Mouse (Mus musculus) layer of hippocampus, adult 9-10 months (tissue): ENCODE measurements around the gene Kdm3a.

Experiments used
- DNase-seq: peaks from one replicate; pipeline ENCODE4 v3.0.0; 2022; ENCODE audit warnings: low spot score

The Kdm3a gene

DNA sequence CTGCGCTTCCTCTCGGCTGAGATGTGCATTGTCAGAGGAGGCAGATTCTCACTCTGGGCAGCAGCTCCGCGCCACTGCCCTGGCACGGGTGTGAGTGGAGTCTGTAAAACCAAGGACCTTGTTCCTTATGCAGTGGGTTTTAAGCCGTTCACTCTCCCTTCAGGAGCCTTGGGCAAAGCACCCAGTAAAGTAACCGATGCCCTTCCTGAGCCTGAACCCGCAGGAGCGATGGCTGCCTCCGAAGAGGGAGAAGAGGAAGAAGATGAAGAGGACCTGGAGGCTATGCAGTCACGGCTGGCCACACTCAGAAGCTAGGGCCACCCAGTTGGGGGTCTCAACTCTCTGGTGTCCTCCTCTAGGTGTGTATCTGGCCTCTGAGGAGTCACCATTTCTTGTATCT lies 53.3 kb downstream of the Kdm3a start:
- no peak for DNase-seq

DNA sequence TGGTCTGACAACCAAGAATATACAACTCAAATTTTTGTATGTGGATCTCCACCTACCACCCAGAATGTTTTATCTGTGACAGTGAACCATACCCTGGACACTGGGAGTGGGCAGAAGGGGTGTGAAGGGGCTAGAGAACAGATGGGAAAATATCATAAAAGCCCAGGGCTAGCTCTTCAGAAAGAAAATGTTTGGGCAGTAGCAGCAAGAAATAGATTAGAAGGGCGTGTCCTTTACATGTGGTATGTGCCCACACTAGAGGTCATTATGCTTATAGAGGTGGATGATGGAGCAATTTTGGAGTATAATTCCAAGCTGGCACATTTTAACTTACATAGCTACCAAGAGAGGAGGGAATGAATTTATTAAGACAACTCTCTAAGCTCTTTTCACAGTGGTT lies 57.4 kb downstream of the Kdm3a start:
- no peak for DNase-seq

DNA sequence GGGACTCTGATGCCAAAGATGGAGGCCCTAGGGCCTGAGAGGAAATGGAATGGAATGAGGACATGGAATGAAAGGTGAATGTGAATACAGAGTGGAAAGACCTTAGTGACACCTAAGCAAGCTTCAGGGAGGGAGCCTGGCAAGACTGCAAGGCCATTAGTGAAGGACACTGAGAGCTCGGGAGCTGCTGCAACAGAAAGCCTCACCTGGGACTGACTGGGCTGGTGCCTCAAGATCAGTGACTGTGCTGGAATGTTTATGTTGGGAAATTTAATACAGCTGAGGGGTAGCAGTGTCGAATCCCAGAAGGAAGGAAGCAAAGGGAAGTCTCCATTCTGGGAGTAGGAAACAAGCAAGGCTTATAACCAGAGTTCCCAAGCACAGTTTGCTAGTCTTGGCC lies 63.8 kb downstream of the Kdm3a start:
- DNase-seq, result no peak

GRCm38 (mm10) chr6:71568616-71569015 lies 64.2 kb downstream of the Kdm3a start:
- DNase-seq, result no peak

- no peak for DNase-seq
These were observed 76.0 kb downstream of the Kdm3a start for GRCm38 (mm10) chr6:71556826-71557225.

DNA sequence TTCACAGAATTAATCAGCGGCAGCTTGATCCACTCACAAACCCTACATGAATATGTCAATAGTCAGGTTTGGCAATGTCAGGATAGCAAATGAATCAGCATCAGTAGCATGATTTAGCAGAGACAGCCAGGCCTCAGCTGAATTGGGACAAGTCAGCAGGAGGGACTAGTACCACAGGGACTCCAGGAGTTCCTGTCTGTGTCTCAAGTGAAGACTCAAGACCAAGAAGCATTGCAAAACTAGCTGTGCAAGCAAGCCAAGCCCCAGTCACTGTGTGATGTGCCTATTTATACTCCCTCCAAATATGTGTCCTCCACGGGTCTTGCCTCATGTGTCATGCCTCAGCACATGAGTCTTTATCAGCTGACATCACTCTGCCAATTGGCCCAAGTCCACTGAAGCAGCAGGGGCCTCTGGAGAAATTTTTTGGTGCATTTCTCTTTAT lies 77.3 kb downstream of the Kdm3a start:
- no peak for DNase-seq

DNA sequence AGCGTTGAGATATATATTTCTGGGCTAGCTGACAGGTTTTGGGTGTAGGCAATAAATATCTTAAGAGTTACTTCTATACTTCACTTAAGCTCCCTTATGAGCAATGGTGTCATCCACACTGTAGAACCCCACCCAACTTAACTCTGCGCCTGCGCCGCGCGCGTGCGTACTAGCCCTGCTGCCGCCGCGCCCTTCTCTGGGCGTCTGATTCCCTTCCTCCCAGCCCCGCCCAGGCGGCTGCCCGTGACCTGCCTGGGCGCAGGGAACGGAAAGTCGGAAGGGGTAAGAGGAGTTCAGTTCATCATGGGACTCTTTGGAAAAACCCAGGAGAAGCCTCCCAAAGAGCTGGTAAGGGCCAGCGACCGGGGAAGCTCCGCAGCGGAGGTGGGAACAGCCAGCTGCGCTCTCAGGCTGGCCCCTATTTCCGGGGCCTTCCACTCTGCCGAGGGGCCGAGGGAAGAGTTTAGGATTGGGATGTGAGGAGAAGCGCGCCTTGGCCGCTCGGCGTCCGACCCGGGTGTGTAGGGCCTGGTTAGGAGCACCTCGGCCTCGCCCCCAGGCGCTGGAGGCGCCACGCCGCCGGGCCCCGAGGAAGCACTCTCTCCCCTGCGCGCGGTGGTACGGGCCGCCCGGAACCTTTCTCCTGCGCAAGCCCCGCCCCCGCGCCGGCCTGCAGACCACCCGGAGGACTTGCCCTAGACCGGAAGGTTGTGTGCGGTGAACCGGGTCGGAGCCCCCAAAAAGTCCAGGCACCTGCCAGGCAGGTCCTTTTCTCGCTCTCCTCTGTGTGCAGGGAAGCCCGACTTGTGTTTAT lies 88.9 kb downstream of the Kdm3a start, which contains the start of gene Chmp3:
Gene Chmp3 (plus strand): TSS at position 112 of the 814 bp plus-strand sequence.
- DNase-seq, result peak; percentile 92
